Mouse (Mus musculus) CH12.LX (cell line): ENCODE data around the gene Ccnd3.

Source experiments
- CTCF ChIP-seq, 2 experiments: IDR thresholded peaks in 1 of 2; conservative IDR thresholded peaks in 1 of 2; 2 replicates each; pipeline ENCODE4 v1.5.1; 2011 to 2012; ENCODE audit warnings: low read depth in 2 of 2, low read length in 2 of 2, improper control_type of control experiment in 1 of 2, inconsistent platforms in 1 of 2, mild to moderate bottlenecking in 1 of 2, moderate library complexity in 1 of 2
- EP300 ChIP-seq: IDR thresholded peaks from 2 replicates; pipeline ENCODE4 v1.6.1; 2011; ENCODE audit warnings: low read length, improper control_type of control experiment
- MAFK ChIP-seq: IDR thresholded peaks from 2 replicates; pipeline ENCODE4 v1.6.1; 2011; ENCODE audit warnings: low read length, improper control_type of control experiment; ENCODE audit not compliant: insufficient replicate concordance
- POLR2A ChIP-seq: IDR thresholded peaks from 2 replicates; pipeline ENCODE4 v1.6.1; 2011; ENCODE audit warnings: low read depth, mild to moderate bottlenecking, improper control_type of control experiment, low read length

GRCm38 (mm10) chr17:47475714-47476113, 29.1 kb upstream of the Ccnd3 start:
- TF ChIP-seq MAFK (no peak), CTCF (conservative IDR thresholded peaks at IDR 0.05 in 1 of 2, IDR thresholded peaks at IDR 0.05 in 1 of 2; ENCODE audit: low read depth in 2 of 2, low read length in 2 of 2) (peak; percentile 50), POLR2A (no peak), EP300 (no peak)
